Mouse (Mus musculus): ENCODE measurements around the gene Nxn. TPM values are rescaled to one million over a fixed set of nuclear protein-coding genes. Genes with fewer than 3 reads are reported as not detected.
A peak's percentile ranks its signal among the peaks of the same experiment; 100 is the strongest.

Gene Nxn
- 5.4 and 7.4 TPM in 2 replicates for polyA plus RNA-seq (2012; rRNA removed)

DNA sequence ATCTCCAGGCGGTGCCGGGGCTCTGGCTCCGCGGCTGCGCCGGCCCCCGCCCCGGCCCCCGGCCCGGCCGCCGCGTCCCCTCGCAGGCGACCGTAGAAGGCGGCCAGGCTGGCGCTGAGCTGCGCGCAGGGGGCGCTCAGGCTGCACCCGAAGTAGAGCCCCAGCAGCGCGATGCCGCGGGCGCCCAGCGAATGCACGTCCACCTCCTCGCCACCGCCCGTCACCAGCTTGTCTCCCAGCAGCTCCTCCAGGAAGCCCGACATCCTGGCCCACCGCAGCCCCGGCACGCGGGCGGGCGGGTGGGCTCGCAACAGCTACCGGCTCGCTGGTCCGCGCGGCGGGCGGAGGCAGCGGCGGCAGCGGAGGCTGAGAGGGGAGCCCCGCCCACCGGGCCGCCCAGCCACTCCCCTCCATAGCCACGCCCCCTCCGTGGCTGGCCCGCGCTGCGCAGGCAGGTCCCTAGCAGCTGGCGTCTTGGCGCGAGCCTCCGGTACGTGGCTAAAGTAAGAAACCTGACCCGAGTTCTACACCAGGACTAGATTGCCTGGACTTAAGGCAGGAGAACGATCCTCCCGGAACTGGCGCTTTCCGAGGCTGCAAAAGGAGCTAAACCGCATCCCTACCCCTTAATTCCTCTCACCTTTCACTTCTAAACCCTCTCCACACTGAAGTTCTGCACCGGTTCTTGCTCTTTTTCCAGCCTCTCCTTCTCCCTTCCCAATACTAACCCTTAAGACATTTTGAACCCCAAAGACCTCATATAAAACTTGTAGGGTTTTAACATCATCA is at the start of gene Nxn:
Nxn (minus strand) TSS at position 343 of the 789 bp plus-strand sequence.
- peak within 1 kb of the TSS; percentile 40; the same call in 1 of the 2 replicates for H3K27ac ChIP-seq (ENCODE audit: insufficient read depth, low read depth, low read length)
- no peaks in the 10 kb centered on the region for H3K27me3 ChIP-seq (ENCODE audit: control insufficient read depth, insufficient read depth, low read length)
- WGBS: 1% methylated on average over 64 of the region's 70 CpGs
- H3K4me1 ChIP-seq (ENCODE audit: control insufficient read depth, insufficient read depth, insufficient read length, low read length): peaks cover 7% of the 10 kb centered on the region
- H3K4me3 ChIP-seq (ENCODE audit: low read depth, low read length): peak within 1 kb of the TSS; percentile 70
- no peaks in the 10 kb centered on the region for H3K36me3 ChIP-seq (ENCODE audit: control insufficient read depth, insufficient read depth, low read length)
- TF ChIP-seq POLR2A (IDR thresholded peaks at IDR 0.05; ENCODE audit: low read depth, low read length) (peak; percentile 14; the same call in 1 of the 2 replicates), CTCF (IDR thresholded peaks at IDR 0.05; ENCODE audit: extremely low read depth, insufficient read length, insufficient replicate concordance, low read depth, low read length) (no peak)

DNA sequence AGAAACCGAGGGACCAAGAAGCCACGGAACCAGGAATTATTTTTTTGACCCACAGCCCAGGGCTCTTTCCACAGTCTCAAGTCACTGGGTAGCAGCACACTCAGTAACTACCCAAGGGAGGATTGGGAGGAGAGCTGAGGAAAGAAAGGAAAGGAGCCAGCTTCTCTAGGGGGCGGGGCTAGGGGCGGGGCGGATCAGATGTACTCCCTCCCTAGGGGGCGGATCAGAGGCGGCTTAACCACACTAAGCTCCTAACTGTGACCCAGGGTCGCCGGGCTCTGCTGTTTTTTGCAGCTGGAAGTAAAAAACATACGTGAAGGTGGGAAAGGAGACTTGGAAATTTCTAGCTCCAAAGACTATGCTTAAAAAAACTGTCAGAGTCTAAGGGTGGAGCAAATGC is 47.3 kb upstream of the Nxn start:
- peaks cover 14% of the 10 kb centered on the region; the same call in 1 of the 2 replicates for H3K4me1 ChIP-seq (ENCODE audit: control insufficient read depth, insufficient read depth, insufficient read length, low read length)
- no peaks in the 10 kb centered on the region for H3K27me3 ChIP-seq (ENCODE audit: control insufficient read depth, insufficient read depth, low read length)
- no peak overlapping the region for H3K27ac ChIP-seq (ENCODE audit: insufficient read depth, low read depth, low read length)
- H3K4me3 ChIP-seq (ENCODE audit: low read depth, low read length): no peak overlapping the region
- 17% methylated on average over 10 of the region's 10 CpGs for WGBS
- TF ChIP-seq CTCF (IDR thresholded peaks at IDR 0.05; ENCODE audit: extremely low read depth, insufficient read length, insufficient replicate concordance, low read depth, low read length): no peak
- H3K36me3 ChIP-seq (ENCODE audit: control insufficient read depth, insufficient read depth, low read length): peaks cover 79% of the 10 kb centered on the region

DNA sequence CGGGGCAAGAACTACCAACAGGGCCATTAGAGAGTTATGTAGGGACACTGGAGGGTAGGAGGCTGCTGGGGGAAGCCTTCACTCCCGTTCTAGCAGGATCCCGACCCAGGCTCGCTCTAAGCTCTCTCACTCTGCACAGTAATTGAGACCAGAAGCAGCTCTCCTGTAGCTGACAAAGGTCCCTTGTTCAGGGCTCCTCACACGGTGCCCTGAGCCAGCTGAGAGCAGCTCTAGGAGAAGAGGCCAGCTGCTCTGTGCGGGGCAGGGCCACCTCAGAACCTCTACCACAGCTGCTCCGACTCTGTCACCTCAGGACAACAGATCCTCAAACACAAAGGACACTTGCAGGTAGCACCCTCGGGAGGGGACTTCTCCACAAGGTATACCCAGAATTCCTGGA is 46.5 kb upstream of the Nxn start:
- H3K4me1 ChIP-seq (ENCODE audit: control insufficient read depth, insufficient read depth, insufficient read length, low read length): peaks cover 14% of the 10 kb centered on the region; the same call in 1 of the 2 replicates
- H3K27ac ChIP-seq (ENCODE audit: insufficient read depth, low read depth, low read length): no peak overlapping the region; the same call in 1 of the 2 replicates
- no peak overlapping the region for H3K4me3 ChIP-seq (ENCODE audit: low read depth, low read length)
- no peaks in the 10 kb centered on the region for H3K27me3 ChIP-seq (ENCODE audit: control insufficient read depth, insufficient read depth, low read length)
- H3K36me3 ChIP-seq (ENCODE audit: control insufficient read depth, insufficient read depth, low read length): peaks cover 80% of the 10 kb centered on the region
- TF ChIP-seq POLR2A (IDR thresholded peaks at IDR 0.05; ENCODE audit: low read depth, low read length) (no peak), CTCF (IDR thresholded peaks at IDR 0.05; ENCODE audit: extremely low read depth, insufficient read length, insufficient replicate concordance, low read depth, low read length) (no peak)
- WGBS: 80% methylated on average over 8 of the region's 8 CpGs

DNA sequence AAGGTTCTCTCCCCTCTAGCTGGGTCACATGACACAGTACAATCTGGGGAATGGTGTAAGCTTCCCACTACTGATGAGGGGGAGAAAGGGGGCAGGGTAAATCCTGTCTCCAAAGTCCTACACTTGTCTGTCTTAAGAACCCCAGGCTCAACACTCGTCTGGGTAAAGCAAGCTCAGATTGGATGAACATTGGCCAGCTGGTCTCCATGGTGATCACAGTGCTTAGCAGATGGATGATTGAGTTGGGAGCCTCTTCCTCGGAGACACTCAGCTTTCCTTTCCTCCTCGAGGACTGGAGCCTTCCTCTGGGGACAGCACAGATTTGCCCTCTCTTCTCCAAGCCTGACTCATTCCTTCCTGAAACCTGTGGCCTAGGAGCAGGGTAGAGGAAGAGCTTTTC is 40.7 kb upstream of the Nxn start:
- H3K27ac ChIP-seq (ENCODE audit: insufficient read depth, low read depth, low read length): no peak overlapping the region
- peaks cover 76% of the 10 kb centered on the region for H3K36me3 ChIP-seq (ENCODE audit: control insufficient read depth, insufficient read depth, low read length)
- no peaks in the 10 kb centered on the region for H3K27me3 ChIP-seq (ENCODE audit: control insufficient read depth, insufficient read depth, low read length)
- no peaks in the 10 kb centered on the region for H3K4me1 ChIP-seq (ENCODE audit: control insufficient read depth, insufficient read depth, insufficient read length, low read length)
- H3K4me3 ChIP-seq (ENCODE audit: low read depth, low read length): no peak overlapping the region
- TF ChIP-seq CTCF (IDR thresholded peaks at IDR 0.05; ENCODE audit: extremely low read depth, insufficient read length, insufficient replicate concordance, low read depth, low read length): no peak
- no peak for TF ChIP-seq POLR2A (IDR thresholded peaks at IDR 0.05; ENCODE audit: low read depth, low read length)
- WGBS: 59% methylated on average over 3 of the region's 3 CpGs

DNA sequence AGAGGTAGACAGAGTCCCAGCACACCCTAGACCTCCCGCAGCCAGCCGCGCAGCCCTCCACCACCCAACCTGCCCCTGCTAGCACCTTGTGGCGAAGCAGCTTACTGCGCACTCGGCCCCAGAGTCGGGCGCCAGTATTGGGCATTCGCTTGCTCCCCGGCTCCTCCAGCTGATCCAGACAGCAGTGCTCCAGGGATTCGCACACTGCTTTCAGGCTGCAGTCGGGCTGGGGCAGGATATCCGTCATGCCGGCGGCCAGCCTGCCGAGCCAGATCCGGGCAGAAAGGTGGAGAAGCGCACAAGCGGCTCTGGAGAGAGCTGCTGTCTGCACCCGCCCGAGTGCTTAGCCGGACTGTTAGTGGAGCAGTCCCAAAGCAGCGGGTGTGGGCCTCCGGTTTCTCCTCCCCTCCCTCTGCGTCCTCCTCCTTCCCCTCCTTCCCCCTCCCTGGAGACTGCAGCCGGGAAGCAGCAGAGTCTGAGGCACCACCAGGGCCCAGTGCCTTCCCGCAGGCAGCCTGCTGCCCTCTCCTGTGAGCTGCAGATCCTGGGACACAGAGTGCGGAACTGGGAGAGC is 38.0 kb upstream of the Nxn start:
- WGBS: 68% methylated on average over 28 of the region's 28 CpGs
- Histone ChIP-seq H3K36me3 (ENCODE audit: control insufficient read depth, insufficient read depth, low read length) (peaks cover 68% of the 10 kb centered on the region), H3K27me3 (ENCODE audit: control insufficient read depth, insufficient read depth, low read length) (no peaks in the 10 kb centered on the region), H3K4me1 (ENCODE audit: control insufficient read depth, insufficient read depth, insufficient read length, low read length) (no peaks in the 10 kb centered on the region), H3K27ac (ENCODE audit: insufficient read depth, low read depth, low read length) (peak overlapping the region; percentile 64), H3K4me3 (ENCODE audit: low read depth, low read length) (peak overlapping the region; percentile 63)
- TF ChIP-seq CTCF (IDR thresholded peaks at IDR 0.05; ENCODE audit: extremely low read depth, insufficient read length, insufficient replicate concordance, low read depth, low read length): no peak
- peak; percentile 35; the same call in 1 of the 2 replicates for TF ChIP-seq POLR2A (IDR thresholded peaks at IDR 0.05; ENCODE audit: low read depth, low read length)

DNA sequence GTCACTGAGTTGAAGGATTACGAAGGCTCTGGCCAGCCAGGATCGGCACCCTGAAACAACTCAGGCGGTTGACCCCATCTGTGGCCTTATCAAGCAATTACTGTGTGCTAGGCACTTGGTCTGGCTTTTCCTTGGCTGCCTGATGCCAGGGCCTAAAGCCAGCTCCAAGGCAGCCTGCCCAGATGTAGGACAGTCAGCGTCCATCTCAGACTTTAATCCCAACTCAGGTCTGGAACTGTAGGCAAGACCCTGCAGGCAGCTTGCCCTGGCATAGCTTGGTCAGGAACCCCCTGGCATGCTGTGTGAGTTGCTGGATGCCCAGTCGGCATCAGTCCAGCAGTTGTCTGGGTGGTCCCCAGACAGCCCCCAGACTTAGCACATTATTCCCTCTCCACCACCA is 37.1 kb upstream of the Nxn start:
- peak overlapping the region; percentile 64; the same call in 1 of the 2 replicates for H3K27ac ChIP-seq (ENCODE audit: insufficient read depth, low read depth, low read length)
- 80% methylated on average over 5 of the region's 5 CpGs for WGBS
- no peaks in the 10 kb centered on the region for H3K4me1 ChIP-seq (ENCODE audit: control insufficient read depth, insufficient read depth, insufficient read length, low read length)
- peaks cover 64% of the 10 kb centered on the region for H3K36me3 ChIP-seq (ENCODE audit: control insufficient read depth, insufficient read depth, low read length)
- TF ChIP-seq POLR2A (IDR thresholded peaks at IDR 0.05; ENCODE audit: low read depth, low read length) (no peak), CTCF (IDR thresholded peaks at IDR 0.05; ENCODE audit: extremely low read depth, insufficient read length, insufficient replicate concordance, low read depth, low read length) (no peak)
- no peaks in the 10 kb centered on the region for H3K27me3 ChIP-seq (ENCODE audit: control insufficient read depth, insufficient read depth, low read length)
- H3K4me3 ChIP-seq (ENCODE audit: low read depth, low read length): peak overlapping the region; percentile 63

DNA sequence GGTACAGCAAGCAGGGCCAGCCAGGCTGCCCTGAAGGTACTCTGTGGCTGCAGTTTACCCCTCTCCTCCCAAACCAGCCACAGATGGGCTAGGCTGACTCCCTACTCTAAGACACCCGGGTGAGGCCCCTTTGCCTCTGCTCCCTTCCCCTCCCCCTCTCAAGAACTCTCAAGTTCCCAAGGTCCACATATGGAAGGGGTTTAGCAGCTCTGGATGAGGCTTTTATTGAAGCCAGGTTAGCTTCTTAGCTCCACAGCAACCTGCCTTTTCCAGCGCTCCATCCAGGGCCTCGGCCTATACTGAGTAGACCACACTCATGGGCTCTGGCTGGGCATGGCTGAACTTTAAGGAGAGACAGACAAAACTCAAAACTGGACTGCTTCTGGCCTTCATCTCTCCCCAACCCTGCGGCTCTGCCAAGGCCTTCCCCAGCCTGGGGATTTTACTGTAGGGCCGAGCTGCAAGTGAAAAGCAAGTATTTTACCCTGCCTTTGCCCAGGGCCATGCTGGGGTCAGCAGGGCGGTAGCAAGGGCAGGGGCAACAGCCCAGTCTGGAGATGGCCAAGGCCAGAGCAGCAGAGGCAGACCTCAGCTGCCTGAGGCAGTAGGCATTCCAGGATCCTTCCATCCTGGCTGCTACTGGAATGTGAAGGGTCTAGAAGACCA is 31.2 kb upstream of the Nxn start:
- 81% methylated on average over 6 of the region's 6 CpGs for WGBS
- Histone ChIP-seq H3K27ac (ENCODE audit: insufficient read depth, low read depth, low read length) (no peak overlapping the region), H3K4me3 (ENCODE audit: low read depth, low read length) (no peak overlapping the region), H3K4me1 (ENCODE audit: control insufficient read depth, insufficient read depth, insufficient read length, low read length) (no peaks in the 10 kb centered on the region), H3K27me3 (ENCODE audit: control insufficient read depth, insufficient read depth, low read length) (no peaks in the 10 kb centered on the region), H3K36me3 (ENCODE audit: control insufficient read depth, insufficient read depth, low read length) (peaks cover 45% of the 10 kb centered on the region)
- TF ChIP-seq POLR2A (IDR thresholded peaks at IDR 0.05; ENCODE audit: low read depth, low read length) (no peak), CTCF (IDR thresholded peaks at IDR 0.05; ENCODE audit: extremely low read depth, insufficient read length, insufficient replicate concordance, low read depth, low read length) (no peak)
